Mouse (Mus musculus): ENCODE measurements around the gene Ccdc84.

DNA sequence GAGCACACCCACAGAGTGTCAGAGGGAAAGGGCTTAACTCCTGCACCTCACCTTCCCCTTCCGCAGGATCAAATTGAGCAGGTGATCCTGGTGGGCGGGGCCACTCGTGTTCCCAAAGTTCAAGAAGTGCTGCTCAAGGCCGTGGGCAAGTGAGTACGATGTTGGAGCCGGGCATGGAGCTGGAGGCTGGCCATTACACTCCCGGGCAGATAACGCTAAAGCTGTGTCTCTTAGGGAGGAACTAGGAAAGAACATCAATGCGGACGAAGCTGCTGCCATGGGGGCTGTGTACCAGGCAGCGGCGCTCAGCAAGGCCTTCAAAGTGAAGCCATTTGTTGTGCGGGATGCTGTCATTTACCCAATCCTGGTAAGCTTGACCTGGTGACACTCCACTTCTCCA lies 33.8 kb downstream of the Ccdc84 start:
- no peak for TF ChIP-seq CTCF (IDR thresholded peaks at IDR 0.05; ENCODE audit: low read depth, low read length)
- no peak for TF ChIP-seq POLR2AphosphoS5 (IDR thresholded peaks at IDR 0.05; ENCODE audit: insufficient replicate concordance, low read depth, low read length)
- no peak for TF ChIP-seq GATA1 (IDR thresholded peaks at IDR 0.05; ENCODE audit: borderline replicate concordance, low read length)
- no peak for TF ChIP-seq TAL1 (conservative IDR thresholded peaks at IDR 0.05; ENCODE audit: low read depth, low read length)

Data from G1E (cell line).